Mouse (Mus musculus): ENCODE measurements at regions not wholly inside any gene's neighbourhood (a gene's known extent, or its start where the extent isn't known, plus 50 kb on each side); places are given as distances from the start of the nearest gene placed in this dataset.

DNA sequence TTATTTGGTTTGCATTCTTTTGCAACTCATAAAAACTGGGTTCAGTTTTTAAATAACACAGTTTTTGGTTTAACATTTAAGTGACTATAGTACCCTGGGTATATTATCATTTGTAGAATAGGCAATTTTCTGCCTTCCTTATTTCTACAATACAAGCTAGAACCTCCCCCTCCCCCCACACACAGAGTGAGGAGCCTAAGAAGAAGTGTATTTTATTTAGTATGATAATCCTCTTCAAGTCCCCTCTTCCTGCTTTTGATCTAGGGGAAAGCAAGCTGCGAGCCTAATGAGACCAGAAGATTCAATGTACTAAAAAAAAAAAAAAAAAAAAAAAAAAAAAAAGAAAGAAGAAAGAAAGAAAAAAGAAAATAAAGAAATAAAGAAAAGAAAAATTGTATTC, 184.4 kb downstream of the Brms1l start:
- H3K27me3 ChIP-seq (ENCODE audit: insufficient read depth, low read length): no peaks in the 10 kb centered on the region
- no peak for TF ChIP-seq CTCF (IDR thresholded peaks at IDR 0.05; ENCODE audit: low read depth)
- DNase-seq (ENCODE audit: low spot score): no peak
- no peak for ATAC-seq (replicated peaks; ENCODE audit: low FRiP score, low read depth)
- H3K9ac ChIP-seq (ENCODE audit: low read depth, low read length): no peak overlapping the region
- H3K4me3 ChIP-seq (replicated peaks; ENCODE audit: low read depth, low read length): no peak overlapping the region
- 38% methylated on average over 1 of the region's 1 CpGs for WGBS
- no peaks in the 10 kb centered on the region for H3K4me1 ChIP-seq (replicated peaks; ENCODE audit: insufficient read depth, low read length)
- no peak overlapping the region for H3K27ac ChIP-seq
- H3K9me3 ChIP-seq (replicated peaks; ENCODE audit: low read length): no peaks in the 10 kb centered on the region
- H3K36me3 ChIP-seq (ENCODE audit: insufficient read depth, low read length): no peaks in the 10 kb centered on the region
- no peak overlapping the region for H3K4me2 ChIP-seq (ENCODE audit: low read length)

DNA sequence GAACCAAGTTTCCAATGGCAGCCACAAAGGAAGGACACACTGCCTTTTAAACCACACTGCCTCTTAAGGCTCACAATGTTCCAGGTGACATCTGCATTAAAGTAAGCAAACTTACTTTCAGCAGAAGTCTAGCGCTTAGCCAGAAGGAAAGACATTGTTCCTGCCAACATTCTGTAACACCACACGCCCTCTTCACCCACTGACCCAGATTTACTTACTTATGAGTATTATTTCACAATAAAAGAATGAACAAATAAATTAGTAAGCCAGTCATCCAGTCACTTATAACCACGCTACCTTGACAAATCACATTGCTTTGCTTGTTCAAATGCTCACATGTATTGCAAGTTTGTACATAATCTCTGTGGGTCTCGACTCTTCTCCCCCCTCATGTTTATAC, 173.9 kb downstream of the Brms1l start:
- Histone ChIP-seq H3K36me3 (ENCODE audit: insufficient read depth, low read length) (no peaks in the 10 kb centered on the region), H3K27ac (no peak overlapping the region), H3K27me3 (ENCODE audit: insufficient read depth, low read length) (no peaks in the 10 kb centered on the region), H3K9ac (ENCODE audit: low read depth, low read length) (no peak overlapping the region), H3K4me3 (replicated peaks; ENCODE audit: low read depth, low read length) (no peak overlapping the region), H3K4me2 (ENCODE audit: low read length) (no peak overlapping the region), H3K4me1 (replicated peaks; ENCODE audit: insufficient read depth, low read length) (no peaks in the 10 kb centered on the region), H3K9me3 (replicated peaks; ENCODE audit: low read length) (no peaks in the 10 kb centered on the region)
- no peak for TF ChIP-seq CTCF (IDR thresholded peaks at IDR 0.05; ENCODE audit: low read depth)
- DNase-seq (ENCODE audit: low spot score): no peak
- no peak for ATAC-seq (replicated peaks; ENCODE audit: low FRiP score, low read depth)
- WGBS: 61% methylated on average over 4 of the region's 4 CpGs

DNA sequence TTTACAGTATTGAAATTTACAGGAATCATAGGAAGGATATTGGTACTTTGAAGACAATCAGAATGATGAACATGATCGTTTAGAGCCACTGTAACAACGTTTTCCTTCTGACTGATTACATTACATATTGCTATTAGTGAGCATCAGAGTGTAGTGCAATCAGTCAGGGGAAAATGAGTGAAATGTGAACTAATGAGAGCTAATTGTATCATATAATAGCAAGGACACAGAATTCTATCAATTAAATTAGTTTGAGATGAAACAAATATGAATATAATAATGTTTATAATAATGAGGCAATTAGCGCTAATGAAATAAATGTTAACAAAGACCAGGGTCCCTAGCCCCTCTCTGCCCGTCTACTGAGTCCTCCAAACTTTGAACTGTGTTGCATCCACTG, 169.7 kb downstream of the Brms1l start:
- Histone ChIP-seq H3K9me3 (replicated peaks; ENCODE audit: low read length) (no peaks in the 10 kb centered on the region), H3K9ac (ENCODE audit: low read depth, low read length) (no peak overlapping the region), H3K27me3 (ENCODE audit: insufficient read depth, low read length) (no peaks in the 10 kb centered on the region), H3K4me2 (ENCODE audit: low read length) (no peak overlapping the region), H3K4me1 (replicated peaks; ENCODE audit: insufficient read depth, low read length) (no peaks in the 10 kb centered on the region), H3K36me3 (ENCODE audit: insufficient read depth, low read length) (no peaks in the 10 kb centered on the region), H3K4me3 (replicated peaks; ENCODE audit: low read depth, low read length) (no peak overlapping the region), H3K27ac (no peak overlapping the region)
- WGBS: 74% methylated on average over 4 of the region's 4 CpGs
- ATAC-seq (replicated peaks; ENCODE audit: low FRiP score, low read depth) (no peak), DNase-seq (ENCODE audit: low spot score) (no peak)
- TF ChIP-seq CTCF (IDR thresholded peaks at IDR 0.05; ENCODE audit: low read depth): no peak

DNA sequence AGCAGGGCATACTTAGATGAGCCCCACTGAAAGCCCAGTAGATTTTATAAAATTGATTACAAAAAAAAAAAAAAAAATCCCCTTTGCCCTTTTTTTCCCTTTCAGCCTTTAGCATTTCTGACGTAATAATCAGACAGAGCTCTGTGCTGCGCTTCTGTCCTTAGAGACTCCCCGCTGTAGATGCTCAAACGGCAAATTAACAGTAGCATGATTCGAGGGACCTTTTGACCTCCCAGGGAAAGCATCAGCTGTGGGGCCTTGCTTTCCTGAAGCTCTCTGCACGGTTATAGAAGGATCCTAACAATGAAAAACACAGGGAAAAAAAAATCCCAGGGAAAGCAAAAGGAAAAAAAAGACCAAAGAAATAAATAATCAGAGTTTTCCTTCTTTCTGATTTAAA, 169.2 kb downstream of the Brms1l start:
- no peak for TF ChIP-seq CTCF (IDR thresholded peaks at IDR 0.05; ENCODE audit: low read depth)
- no peak for DNase-seq (ENCODE audit: low spot score)
- no peak overlapping the region for H3K27ac ChIP-seq
- WGBS: 58% methylated on average over 6 of the region's 6 CpGs
- H3K36me3 ChIP-seq (ENCODE audit: insufficient read depth, low read length): no peaks in the 10 kb centered on the region
- no peaks in the 10 kb centered on the region for H3K4me1 ChIP-seq (replicated peaks; ENCODE audit: insufficient read depth, low read length)
- H3K9ac ChIP-seq (ENCODE audit: low read depth, low read length): no peak overlapping the region
- H3K27me3 ChIP-seq (ENCODE audit: insufficient read depth, low read length): no peaks in the 10 kb centered on the region
- H3K4me2 ChIP-seq (ENCODE audit: low read length): no peak overlapping the region
- no peak overlapping the region for H3K4me3 ChIP-seq (replicated peaks; ENCODE audit: low read depth, low read length)
- H3K9me3 ChIP-seq (replicated peaks; ENCODE audit: low read length): no peaks in the 10 kb centered on the region
- ATAC-seq (replicated peaks; ENCODE audit: low FRiP score, low read depth): no peak

DNA sequence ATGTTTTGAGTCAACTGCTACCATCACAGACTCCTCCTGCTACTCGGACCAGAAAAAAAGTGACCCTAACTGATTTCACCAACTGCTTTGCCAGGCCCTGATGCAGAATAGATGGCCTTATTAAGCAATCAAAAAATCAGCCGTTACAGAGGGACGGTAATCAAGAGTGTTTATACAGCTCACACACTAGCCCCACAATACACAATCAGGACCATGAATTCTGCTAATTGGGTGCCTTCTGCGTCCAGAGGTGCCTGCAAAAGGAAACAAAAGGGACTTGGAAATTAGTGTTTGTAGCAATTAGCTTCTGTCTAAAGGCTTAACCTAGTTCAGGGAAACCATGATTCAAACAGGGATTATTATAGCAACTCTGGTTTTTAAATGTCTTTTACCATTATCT, 168.4 kb downstream of the Brms1l start:
- no peaks in the 10 kb centered on the region for H3K27me3 ChIP-seq (ENCODE audit: insufficient read depth, low read length)
- no peak overlapping the region for H3K9ac ChIP-seq (ENCODE audit: low read depth, low read length)
- TF ChIP-seq CTCF (IDR thresholded peaks at IDR 0.05; ENCODE audit: low read depth): no peak
- no peak for ATAC-seq (replicated peaks; ENCODE audit: low FRiP score, low read depth)
- H3K4me2 ChIP-seq (ENCODE audit: low read length): no peak overlapping the region
- H3K27ac ChIP-seq: no peak overlapping the region
- no peak for DNase-seq (ENCODE audit: low spot score)
- no peaks in the 10 kb centered on the region for H3K4me1 ChIP-seq (replicated peaks; ENCODE audit: insufficient read depth, low read length)
- no peaks in the 10 kb centered on the region for H3K36me3 ChIP-seq (ENCODE audit: insufficient read depth, low read length)
- no peak overlapping the region for H3K4me3 ChIP-seq (replicated peaks; ENCODE audit: low read depth, low read length)
- 28% methylated on average over 4 of the region's 4 CpGs for WGBS
- H3K9me3 ChIP-seq (replicated peaks; ENCODE audit: low read length): no peaks in the 10 kb centered on the region

DNA sequence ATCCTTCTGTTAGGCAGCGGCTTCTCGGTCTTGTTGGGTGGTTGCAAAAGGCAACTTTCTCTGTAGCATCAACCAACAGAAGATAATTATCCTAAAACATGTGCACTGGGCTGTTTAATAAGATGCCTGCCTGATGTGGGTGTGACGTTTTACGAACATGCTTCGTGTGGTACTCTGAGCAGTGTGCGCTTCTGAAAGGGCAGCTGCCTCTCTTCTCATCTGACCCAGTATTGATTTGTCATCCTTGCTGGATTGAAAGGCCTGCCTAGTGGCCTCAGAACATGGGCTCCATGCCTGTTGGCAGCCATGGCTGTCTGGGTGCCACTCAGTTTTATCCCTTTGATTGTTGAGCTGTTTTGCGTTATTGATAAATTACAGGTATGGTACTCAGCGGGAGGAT, 167.4 kb downstream of the Brms1l start:
- H3K27me3 ChIP-seq (ENCODE audit: insufficient read depth, low read length): no peaks in the 10 kb centered on the region
- no peak for TF ChIP-seq CTCF (IDR thresholded peaks at IDR 0.05; ENCODE audit: low read depth)
- H3K4me3 ChIP-seq (replicated peaks; ENCODE audit: low read depth, low read length): no peak overlapping the region
- no peaks in the 10 kb centered on the region for H3K36me3 ChIP-seq (ENCODE audit: insufficient read depth, low read length)
- H3K4me2 ChIP-seq (ENCODE audit: low read length): no peak overlapping the region
- ATAC-seq (replicated peaks; ENCODE audit: low FRiP score, low read depth) (no peak), DNase-seq (ENCODE audit: low spot score) (no peak)
- H3K9me3 ChIP-seq (replicated peaks; ENCODE audit: low read length): no peaks in the 10 kb centered on the region
- H3K4me1 ChIP-seq (replicated peaks; ENCODE audit: insufficient read depth, low read length): no peaks in the 10 kb centered on the region
- 83% methylated on average over 8 of the region's 8 CpGs for WGBS
- no peak overlapping the region for H3K9ac ChIP-seq (ENCODE audit: low read depth, low read length)
- H3K27ac ChIP-seq: no peak overlapping the region

DNA sequence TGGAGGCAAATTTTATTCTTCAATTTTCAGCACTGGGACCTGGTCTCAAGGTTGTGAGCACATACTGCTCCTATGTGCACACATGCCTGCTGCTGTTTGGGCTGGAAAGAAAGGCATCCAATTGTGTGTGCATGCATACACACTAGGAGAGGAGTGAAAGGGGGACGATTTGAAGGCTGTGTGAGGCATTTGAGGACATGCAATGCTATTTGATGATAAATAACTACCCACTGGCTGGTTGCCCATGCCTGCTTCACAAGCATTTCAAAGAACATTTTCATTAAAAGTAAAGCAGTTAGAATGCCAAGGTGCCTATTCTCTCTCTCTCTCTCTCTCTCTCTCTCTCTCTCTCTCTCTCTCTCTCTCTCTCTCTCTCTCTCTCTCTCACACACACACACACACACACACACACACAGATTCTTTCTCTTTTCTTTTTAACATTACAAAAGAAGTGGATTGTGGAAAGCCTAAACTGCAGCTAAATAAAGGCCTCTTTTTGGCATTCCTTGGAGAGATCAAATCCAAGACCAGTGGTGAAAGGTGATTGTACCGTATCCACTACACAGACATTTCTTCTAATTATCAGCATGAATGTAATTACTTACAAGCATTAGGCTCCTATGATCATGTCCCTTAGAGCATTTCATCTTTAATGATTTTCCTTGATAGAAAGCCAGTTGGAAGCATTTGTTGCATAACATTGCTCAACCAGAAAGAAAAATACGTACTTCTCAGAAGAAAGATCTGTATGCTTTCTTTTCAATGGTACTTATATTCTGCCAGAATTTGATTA, 160.7 kb downstream of the Brms1l start:
- H3K9me3 ChIP-seq (replicated peaks; ENCODE audit: low read length): no peaks in the 10 kb centered on the region
- H3K4me3 ChIP-seq (replicated peaks; ENCODE audit: low read depth, low read length): no peak overlapping the region
- no peak for TF ChIP-seq CTCF (IDR thresholded peaks at IDR 0.05; ENCODE audit: low read depth)
- H3K27ac ChIP-seq: no peak overlapping the region
- no peak for DNase-seq (ENCODE audit: low spot score)
- H3K4me2 ChIP-seq (ENCODE audit: low read length): no peak overlapping the region
- no peak for ATAC-seq (replicated peaks; ENCODE audit: low FRiP score, low read depth)
- WGBS: 70% methylated on average over 3 of the region's 3 CpGs
- H3K36me3 ChIP-seq (ENCODE audit: insufficient read depth, low read length): no peaks in the 10 kb centered on the region
- no peak overlapping the region for H3K9ac ChIP-seq (ENCODE audit: low read depth, low read length)
- H3K4me1 ChIP-seq (replicated peaks; ENCODE audit: insufficient read depth, low read length): no peaks in the 10 kb centered on the region
- H3K27me3 ChIP-seq (ENCODE audit: insufficient read depth, low read length): no peaks in the 10 kb centered on the region
